Mouse (Mus musculus) forebrain, embryonic 12.5 days (tissue): ENCODE results near the gene Sparc. TPM values are rescaled to one million over a fixed set of nuclear protein-coding genes. Genes with fewer than 3 reads are reported as not detected.

Experiments
- ATAC-seq: fragments of 200-750 bp; cut with Nextera tagmentation; 2 replicates; pipeline ENCODE4 v1.8.0; 2017; ENCODE audit warnings: moderate TSS enrichment; ENCODE audit not compliant: low FRiP score
- H3K27ac ChIP-seq: fragments of 300-500 bp; sonication (generic); 2 replicates; pipeline ENCODE4 v1.5.1; 2016; ENCODE audit warnings: mild to moderate bottlenecking
- H3K27me3 ChIP-seq: fragments of 300-500 bp; sonication (generic); 2 replicates; pipeline ENCODE4 v1.6.1; 2016; ENCODE audit warnings: mild to moderate bottlenecking
- H3K36me3 ChIP-seq: fragments of 300-500 bp; sonication (generic); replicated peaks from 2 replicates; pipeline ENCODE4 v1.6.1; 2016; ENCODE audit warnings: mild to moderate bottlenecking
- H3K4me1 ChIP-seq: fragments of 300-500 bp; sonication (generic); 2 replicates; pipeline ENCODE4 v1.6.1; 2016
- H3K4me2 ChIP-seq: fragments of 300-500 bp; sonication (generic); 2 replicates; pipeline ENCODE4 v1.6.1; 2016; ENCODE audit warnings: mild to moderate bottlenecking, moderate library complexity
- H3K4me3 ChIP-seq: fragments of 300-500 bp; sonication (generic); replicated peaks from 2 replicates; pipeline ENCODE4 v1.5.1; 2016; ENCODE audit warnings: mild to moderate bottlenecking
- H3K9ac ChIP-seq: fragments of 300-500 bp; sonication (generic); 2 replicates; pipeline ENCODE4 v1.6.1; 2016; ENCODE audit warnings: mild to moderate bottlenecking
- H3K9me3 ChIP-seq: fragments of 300-500 bp; sonication (generic); 2 replicates; pipeline ENCODE4 v1.6.1; 2016
- WGBS: fragments of 180-500 bp; shearing (Covaris S2); methylation state at CpG from one replicate; pipeline ENCODE4 v1.1.7; 2016; 5-methylcytosine and 5-hydroxymethylcytosine counted together
- polyA plus RNA-seq: library from polyadenylated mRNA; unstranded; fragments of >200 nt; fragmentation: Nextera tagmentation; extraction: Ambion mirVana; gene quantifications from 2 replicates; pipeline ENCODE4 v1.2.1, GENCODE M21; 2016

Gene Sparc
- polyA plus RNA-seq, 1 experiment from 2014 or later: 395 TPM

GRCm38 (mm10) chr11:55413416-55413796, 9.6 kb downstream of the Sparc start:
- WGBS: 90% methylated on average over 2 of the region's 2 CpGs
- Histone ChIP-seq H3K4me3 (no peak overlapping the region), H3K4me1 (peaks cover 16% of the 10 kb centered on the region), H3K9me3 (no peaks in the 10 kb centered on the region), H3K4me2 (no peak overlapping the region), H3K27ac (no peak overlapping the region), H3K9ac (no peak overlapping the region), H3K27me3 (no peaks in the 10 kb centered on the region), H3K36me3 (peaks cover 9% of the 10 kb centered on the region)
- no peak for ATAC-seq

- H3K4me3 ChIP-seq: no peak overlapping the region
- H3K9me3 ChIP-seq: no peaks in the 10 kb centered on the region
- no peak overlapping the region for H3K27ac ChIP-seq
- WGBS: 95% methylated on average over 10 of the region's 10 CpGs
- H3K4me1 ChIP-seq: peaks cover 10% of the 10 kb centered on the region
- ATAC-seq: no peak
- H3K36me3 ChIP-seq: peaks cover 15% of the 10 kb centered on the region
- no peak overlapping the region for H3K4me2 ChIP-seq
- no peak overlapping the region for H3K9ac ChIP-seq
- H3K27me3 ChIP-seq: no peaks in the 10 kb centered on the region
Observed at GRCm38 (mm10) chr11:55412680-55413415, 10.1 kb downstream of the Sparc start.

- no peak overlapping the region for H3K4me2 ChIP-seq
- H3K27me3 ChIP-seq: no peaks in the 10 kb centered on the region
- ATAC-seq: no peak
- H3K4me1 ChIP-seq: peaks cover 3% of the 10 kb centered on the region; the same call in 1 of the 2 replicates
- H3K4me3 ChIP-seq: no peak overlapping the region
- H3K9ac ChIP-seq: no peak overlapping the region
- H3K9me3 ChIP-seq: no peaks in the 10 kb centered on the region
- H3K27ac ChIP-seq: no peak overlapping the region
- peaks cover 23% of the 10 kb centered on the region for H3K36me3 ChIP-seq
- WGBS: 88% methylated on average over 7 of the region's 7 CpGs
Observed at GRCm38 (mm10) chr11:55412034-55412433, 10.9 kb downstream of the Sparc start.

- WGBS: 78% methylated on average over 3 of the region's 3 CpGs
- Histone ChIP-seq H3K4me1 (no peaks in the 10 kb centered on the region), H3K4me3 (no peak overlapping the region), H3K4me2 (no peak overlapping the region), H3K9me3 (no peaks in the 10 kb centered on the region), H3K27me3 (no peaks in the 10 kb centered on the region), H3K9ac (no peak overlapping the region), H3K36me3 (peaks cover 39% of the 10 kb centered on the region), H3K27ac (no peak overlapping the region)
- ATAC-seq: no peak
Observed at GRCm38 (mm10) chr11:55410502-55410901, 12.5 kb downstream of the Sparc start.

GRCm38 (mm10) chr11:55410005-55410404, 13.0 kb downstream of the Sparc start:
- no peak for ATAC-seq
- Histone ChIP-seq H3K9me3 (no peaks in the 10 kb centered on the region), H3K27ac (no peak overlapping the region), H3K4me3 (no peak overlapping the region), H3K9ac (no peak overlapping the region), H3K4me1 (no peaks in the 10 kb centered on the region), H3K4me2 (no peak overlapping the region), H3K36me3 (peaks cover 42% of the 10 kb centered on the region), H3K27me3 (no peaks in the 10 kb centered on the region)
- 88% methylated on average over 3 of the region's 3 CpGs for WGBS

- ATAC-seq: no peak
- H3K9me3 ChIP-seq: no peaks in the 10 kb centered on the region
- WGBS: 96% methylated on average over 4 of the region's 4 CpGs
Observed at GRCm38 (mm10) chr11:55407133-55407532, 15.8 kb downstream of the Sparc start.

GRCm38 (mm10) chr11:55405601-55406469, 17.1 kb downstream of the Sparc start:
- Histone ChIP-seq H3K4me3 (no peak overlapping the region), H3K9me3 (no peaks in the 10 kb centered on the region), H3K9ac (no peak overlapping the region), H3K27me3 (no peaks in the 10 kb centered on the region), H3K4me2 (no peak overlapping the region), H3K36me3 (peaks cover 73% of the 10 kb centered on the region), H3K4me1 (no peaks in the 10 kb centered on the region), H3K27ac (no peak overlapping the region)
- no peak for ATAC-seq
- WGBS: 82% methylated on average over 8 of the region's 8 CpGs

More at GRCm38 (mm10) chr11:55407133-55407532, 15.8 kb downstream of the Sparc start:
- H3K4me3 ChIP-seq: no peak overlapping the region
- H3K27ac ChIP-seq: no peak overlapping the region
- H3K4me1 ChIP-seq: no peaks in the 10 kb centered on the region
- H3K27me3 ChIP-seq: no peaks in the 10 kb centered on the region
- H3K4me2 ChIP-seq: no peak overlapping the region
- H3K9ac ChIP-seq: no peak overlapping the region
- H3K36me3 ChIP-seq: peaks cover 64% of the 10 kb centered on the region

GRCm38 (mm10) chr11:55404659-55405457, 18.1 kb downstream of the Sparc start:
- no peaks in the 10 kb centered on the region for H3K9me3 ChIP-seq
- no peak overlapping the region for H3K9ac ChIP-seq
- no peak overlapping the region for H3K4me2 ChIP-seq
- WGBS: 87% methylated on average over 9 of the region's 9 CpGs
- no peaks in the 10 kb centered on the region for H3K4me1 ChIP-seq
- no peak overlapping the region for H3K4me3 ChIP-seq
- H3K27ac ChIP-seq: no peak overlapping the region
- no peak for ATAC-seq
- peaks cover 74% of the 10 kb centered on the region for H3K36me3 ChIP-seq
- no peaks in the 10 kb centered on the region for H3K27me3 ChIP-seq

GRCm38 (mm10) chr11:55400863-55401262, 22.1 kb downstream of the Sparc start:
- WGBS: 95% methylated on average over 2 of the region's 2 CpGs

GRCm38 (mm10) chr11:55398371-55398770, 24.6 kb downstream of the Sparc start:
- Histone ChIP-seq H3K9me3 (no peaks in the 10 kb centered on the region), H3K36me3 (peaks cover 45% of the 10 kb centered on the region), H3K4me3 (no peak overlapping the region), H3K27me3 (no peaks in the 10 kb centered on the region), H3K27ac (no peak overlapping the region), H3K9ac (no peak overlapping the region), H3K4me2 (no peak overlapping the region), H3K4me1 (no peaks in the 10 kb centered on the region)
- 94% methylated on average over 8 of the region's 8 CpGs for WGBS
- no peak for ATAC-seq

More at GRCm38 (mm10) chr11:55400863-55401262, 22.1 kb downstream of the Sparc start:
- Histone ChIP-seq H3K9ac (no peak overlapping the region), H3K4me1 (no peaks in the 10 kb centered on the region), H3K9me3 (no peaks in the 10 kb centered on the region), H3K4me2 (no peak overlapping the region), H3K27ac (no peak overlapping the region), H3K4me3 (no peak overlapping the region), H3K27me3 (no peaks in the 10 kb centered on the region), H3K36me3 (peaks cover 68% of the 10 kb centered on the region)
- ATAC-seq: no peak

GRCm38 (mm10) chr11:55397441-55397840, 25.5 kb downstream of the Sparc start:
- no peak for ATAC-seq
- WGBS: 87% methylated on average over 9 of the region's 9 CpGs

GRCm38 (mm10) chr11:55397036-55397435, 25.9 kb downstream of the Sparc start:
- H3K27me3 ChIP-seq: no peaks in the 10 kb centered on the region
- WGBS: 90% methylated on average over 2 of the region's 2 CpGs
- H3K4me3 ChIP-seq: no peak overlapping the region
- no peaks in the 10 kb centered on the region for H3K9me3 ChIP-seq
- H3K4me1 ChIP-seq: no peaks in the 10 kb centered on the region
- no peak overlapping the region for H3K9ac ChIP-seq
- no peak overlapping the region for H3K4me2 ChIP-seq
- H3K27ac ChIP-seq: no peak overlapping the region
- H3K36me3 ChIP-seq: peaks cover 38% of the 10 kb centered on the region
- ATAC-seq: no peak

More at GRCm38 (mm10) chr11:55397441-55397840, 25.5 kb downstream of the Sparc start:
- Histone ChIP-seq H3K27me3 (no peaks in the 10 kb centered on the region), H3K4me2 (no peak overlapping the region), H3K9me3 (no peaks in the 10 kb centered on the region), H3K4me1 (no peaks in the 10 kb centered on the region), H3K36me3 (peaks cover 41% of the 10 kb centered on the region), H3K27ac (no peak overlapping the region), H3K4me3 (no peak overlapping the region), H3K9ac (no peak overlapping the region)
